Mouse (Mus musculus) urinary bladder, postnatal 10 days (tissue): ENCODE data around the gene Rora.

Experiments
- DNase-seq: peaks from one replicate; pipeline ENCODE4 v3.0.0; 2022; ENCODE audit warnings: low spot score

The Rora gene

GRCm38 (mm10) chr9:68653211-68654038, at the start of gene Rora:
Rora (plus strand) TSS chr9:68653786.
- DNase-seq: no peak

- DNase-seq: no peak
Measured at GRCm38 (mm10) chr9:68614006-68614405, 39.6 kb upstream of the Rora start.

GRCm38 (mm10) chr9:68617116-68617515, 36.5 kb upstream of the Rora start:
- no peak for DNase-seq

- no peak for DNase-seq
Measured at GRCm38 (mm10) chr9:68620036-68620435, 33.5 kb upstream of the Rora start.

- no peak for DNase-seq
Measured at GRCm38 (mm10) chr9:68620441-68620840, 33.1 kb upstream of the Rora start.

- DNase-seq: no peak
Measured at GRCm38 (mm10) chr9:68624981-68625380, 28.6 kb upstream of the Rora start.

- no peak for DNase-seq
Measured at GRCm38 (mm10) chr9:68637301-68637700, 16.3 kb upstream of the Rora start.

GRCm38 (mm10) chr9:68641123-68641522, 12.5 kb upstream of the Rora start:
- DNase-seq: no peak

GRCm38 (mm10) chr9:68648061-68648460, 5.5 kb upstream of the Rora start:
- DNase-seq: no peak

GRCm38 (mm10) chr9:68654039-68654332, 400 bp downstream of the Rora start:
- no peak for DNase-seq

- DNase-seq: no peak
Measured at GRCm38 (mm10) chr9:68654333-68655017, 889 bp downstream of the Rora start.

GRCm38 (mm10) chr9:68655018-68656005, 1.7 kb downstream of the Rora start:
- no peak for DNase-seq

- DNase-seq: no peak
Measured at GRCm38 (mm10) chr9:68656076-68656795, 2.6 kb downstream of the Rora start.

GRCm38 (mm10) chr9:68656796-68657130, 3.2 kb downstream of the Rora start:
- DNase-seq: no peak

GRCm38 (mm10) chr9:68670731-68671130, 17.1 kb downstream of the Rora start:
- no peak for DNase-seq

- no peak for DNase-seq
Measured at GRCm38 (mm10) chr9:68672459-68672858, 18.9 kb downstream of the Rora start.

GRCm38 (mm10) chr9:68673221-68673620, 19.6 kb downstream of the Rora start:
- no peak for DNase-seq

GRCm38 (mm10) chr9:68679871-68680374, 26.3 kb downstream of the Rora start:
- DNase-seq: no peak

GRCm38 (mm10) chr9:68683938-68684337, 30.4 kb downstream of the Rora start:
- no peak for DNase-seq

GRCm38 (mm10) chr9:68685562-68685961, 32.0 kb downstream of the Rora start:
- no peak for DNase-seq

- no peak for DNase-seq
Measured at GRCm38 (mm10) chr9:68687251-68687874, 33.8 kb downstream of the Rora start.
